In the genomic region with DNA sequence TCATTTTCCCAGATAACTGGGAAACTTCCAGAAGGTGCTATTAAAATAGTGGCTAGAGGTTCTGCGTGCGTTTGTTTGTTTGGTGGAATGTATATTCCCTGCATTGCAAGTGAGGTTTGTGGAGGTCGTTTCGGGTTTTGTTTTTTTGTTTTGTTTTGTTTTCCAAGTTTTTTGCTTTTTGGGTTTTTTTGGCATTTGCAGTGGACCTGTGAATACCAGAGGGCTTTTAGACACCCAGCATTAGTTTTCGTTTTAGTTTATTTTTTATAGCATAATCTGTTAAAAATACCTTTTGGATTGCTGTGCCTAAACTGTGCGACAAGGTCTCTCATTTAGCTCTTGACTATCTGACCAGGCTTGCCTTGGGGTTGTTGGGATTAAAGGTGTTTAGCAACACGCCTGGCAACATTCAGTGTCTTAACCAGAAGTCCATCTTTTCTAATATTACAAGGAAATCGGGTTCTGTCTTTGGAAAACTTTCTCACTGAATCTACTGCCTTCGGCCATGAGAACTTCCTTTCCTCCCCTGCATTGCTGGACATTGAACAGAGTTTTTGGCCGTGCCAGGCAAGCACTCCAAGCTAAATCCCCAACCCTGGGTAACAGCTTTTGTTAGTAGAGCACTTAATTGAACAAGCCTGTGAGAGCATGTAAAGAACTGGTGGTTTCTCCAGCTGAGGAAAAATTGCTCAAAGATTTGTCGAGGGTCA, we compare ENCODE assay signal across 8 mouse cellular contexts. TPM values are rescaled to one million over a fixed set of nuclear protein-coding genes. Genes with fewer than 3 reads are reported as not detected.
A peak's percentile ranks its signal among the peaks of the same experiment; 100 is the strongest.
DNase-seq lines count a peak whose midpoint lies in the region; ATAC-seq and TF ChIP-seq lines count a peak whose summit lies in the region.

No protein-coding gene starts in this region.

- H3K4me2 ChIP-seq in kidney, postnatal 0 days (ENCODE audit: low read length) = peak overlapping the region; percentile 66
- peak overlapping the region; percentile 69 for H3K4me2 ChIP-seq in embryonic facial prominence, embryonic 11.5 days (ENCODE audit: low read depth, low read length)
- peak overlapping the region; percentile 61 for H3K4me2 ChIP-seq in intestine, embryonic 15.5 days (replicated peaks)
- peak overlapping the region; percentile 83 for H3K4me2 ChIP-seq in midbrain, postnatal 0 days (ENCODE audit: low read depth, low read length, poor library complexity, severe bottlenecking)

- TF ChIP-seq CTCF in kidney, postnatal 0 days (IDR thresholded peaks at IDR 0.05; ENCODE audit: low read depth) = no peak
- no peak for TF ChIP-seq CTCF in midbrain, postnatal 0 days (IDR thresholded peaks at IDR 0.05)

- H3K4me1 ChIP-seq in kidney, postnatal 0 days (replicated peaks; ENCODE audit: insufficient read depth, low read length) = peaks cover 12% of the 10 kb centered on the region
- H3K4me1 ChIP-seq in embryonic facial prominence, embryonic 11.5 days (ENCODE audit: control insufficient read depth, insufficient read depth, low read length) = peaks cover 2% of the 10 kb centered on the region; the same call in 1 of the 2 replicates
- H3K4me1 ChIP-seq in intestine, embryonic 15.5 days (replicated peaks) = no peaks in the 10 kb centered on the region
- peaks cover 5% of the 10 kb centered on the region; the same call in 1 of the 2 replicates for H3K4me1 ChIP-seq in midbrain, postnatal 0 days (ENCODE audit: insufficient read depth, low read length)

- WGBS in kidney, postnatal 0 days = 5% methylated on average over 11 of the region's 11 CpGs
- 9% methylated on average over 11 of the region's 11 CpGs for WGBS in embryonic facial prominence, embryonic 11.5 days
- 7% methylated on average over 11 of the region's 11 CpGs for WGBS in intestine, embryonic 15.5 days
- WGBS in midbrain, postnatal 0 days = 14% methylated on average over 11 of the region's 11 CpGs

- H3K9ac ChIP-seq in kidney, postnatal 0 days (ENCODE audit: low read depth, low read length) = peak overlapping the region; percentile 89
- H3K9ac ChIP-seq in embryonic facial prominence, embryonic 11.5 days (replicated peaks; ENCODE audit: low read length) = peak overlapping the region; percentile 96
- H3K9ac ChIP-seq in intestine, embryonic 15.5 days = peak overlapping the region; percentile 92
- H3K9ac ChIP-seq in midbrain, postnatal 0 days (replicated peaks; ENCODE audit: low read length, poor library complexity, severe bottlenecking) = peak overlapping the region; percentile 98

- H3K27me3 ChIP-seq in kidney, postnatal 0 days (ENCODE audit: insufficient read depth, low read length) = no peaks in the 10 kb centered on the region
- H3K27me3 ChIP-seq in embryonic facial prominence, embryonic 11.5 days (ENCODE audit: control insufficient read depth, insufficient read depth, low read length) = no peaks in the 10 kb centered on the region
- no peaks in the 10 kb centered on the region for H3K27me3 ChIP-seq in intestine, embryonic 15.5 days (replicated peaks)
- no peaks in the 10 kb centered on the region for H3K27me3 ChIP-seq in midbrain, postnatal 0 days (ENCODE audit: insufficient read depth, low read length)

- no peak for DNase-seq in kidney, postnatal 0 days (ENCODE audit: low spot score)
- no peak for DNase-seq in kidney, adult 11 months
- no peak for DNase-seq in embryonic facial prominence, embryonic 11.5 days (ENCODE audit: low spot score)
- DNase-seq in midbrain, postnatal 0 days (ENCODE audit: low spot score) = no peak
- DNase-seq in ovary, adult 18-20 months (ENCODE audit: low spot score) = no peak
- DNase-seq in left cerebral cortex, postnatal 4 days = no peak
- DNase-seq in natural killer cell, adult 2 months (ENCODE audit: low spot score in 2 of 2) = no peak

- intact Hi-C loops in left cerebral cortex, postnatal 4 days (cut with DNase I) = no loop called here

- H3K27ac ChIP-seq in kidney, postnatal 0 days = no peak overlapping the region
- no peak overlapping the region for H3K27ac ChIP-seq in embryonic facial prominence, embryonic 11.5 days (replicated peaks; ENCODE audit: low read depth, low read length)
- peak overlapping the region; percentile 94; the same call in 1 of the 2 replicates for H3K27ac ChIP-seq in intestine, embryonic 15.5 days
- H3K27ac ChIP-seq in midbrain, postnatal 0 days (ENCODE audit: low read depth, low read length) = no peak overlapping the region

- no peaks in the 10 kb centered on the region for H3K9me3 ChIP-seq in kidney, postnatal 0 days (replicated peaks; ENCODE audit: low read length)
- no peaks in the 10 kb centered on the region for H3K9me3 ChIP-seq in embryonic facial prominence, embryonic 11.5 days (replicated peaks; ENCODE audit: control insufficient read depth, low read length)
- H3K9me3 ChIP-seq in intestine, embryonic 15.5 days = no peaks in the 10 kb centered on the region
- no peaks in the 10 kb centered on the region for H3K9me3 ChIP-seq in midbrain, postnatal 0 days (ENCODE audit: low read length)

- peak overlapping the region; percentile 81 for H3K4me3 ChIP-seq in kidney, postnatal 0 days (replicated peaks; ENCODE audit: low read depth, low read length)
- H3K4me3 ChIP-seq in embryonic facial prominence, embryonic 11.5 days (ENCODE audit: low read depth, low read length) = peak overlapping the region; percentile 88
- peak overlapping the region; percentile 81 for H3K4me3 ChIP-seq in intestine, embryonic 15.5 days (replicated peaks)
- H3K4me3 ChIP-seq in midbrain, postnatal 0 days (ENCODE audit: low read depth, low read length) = peak overlapping the region; percentile 91

- no peaks in the 10 kb centered on the region for H3K36me3 ChIP-seq in kidney, postnatal 0 days (ENCODE audit: insufficient read depth, low read length)
- no peaks in the 10 kb centered on the region for H3K36me3 ChIP-seq in embryonic facial prominence, embryonic 11.5 days (replicated peaks; ENCODE audit: control insufficient read depth, insufficient read depth, low read depth, low read length)
- no peaks in the 10 kb centered on the region for H3K36me3 ChIP-seq in intestine, embryonic 15.5 days
- no peaks in the 10 kb centered on the region for H3K36me3 ChIP-seq in midbrain, postnatal 0 days (ENCODE audit: insufficient read depth, low read length)

- ATAC-seq in kidney, postnatal 0 days (replicated peaks; ENCODE audit: low FRiP score, low read depth) = no peak
- no peak for ATAC-seq in embryonic facial prominence, embryonic 11.5 days (replicated peaks; ENCODE audit: insufficient number of reproducible peaks, low FRiP score, low TSS enrichment, low read depth)
- no peak for ATAC-seq in intestine, embryonic 15.5 days
- no peak for ATAC-seq in midbrain, postnatal 0 days (ENCODE audit: low FRiP score)

RNA-seq across cellular contexts. Expression of a gene that starts 1.5 kb away (rescaled TPM):
- polyA plus RNA-seq in kidney, postnatal 0 days (2015; fragmentation: Nextera tagmentation; extraction: Ambion mirVana) = 96.1 and 102 TPM in 2 replicates
- polyA plus RNA-seq in embryonic facial prominence, embryonic 11.5 days (2014; fragmentation: Nextera tagmentation; extraction: Ambion mirVana) = 121 and 130 TPM in 2 replicates
- polyA plus RNA-seq in intestine, embryonic 15.5 days (2015; fragmentation: Nextera tagmentation; extraction: Ambion mirVana) = 122 and 124 TPM in 2 replicates
- total RNA-seq in midbrain, postnatal 0 days (2014; rRNA removed) = 161 and 169 TPM in 2 replicates
- 65.8 and 68.2 TPM in 2 replicates for polyA plus RNA-seq in midbrain, postnatal 0 days (2015; fragmentation: Nextera tagmentation; extraction: Ambion mirVana)
- 100 to 1,000 TPM; 206 to 211 TPM for total RNA-seq in left cerebral cortex, postnatal 4 days (2021)

RNA-seq across cellular contexts. Expression of a gene that starts 25.2 kb away (rescaled TPM):
- polyA plus RNA-seq in kidney, postnatal 0 days (2015; fragmentation: Nextera tagmentation; extraction: Ambion mirVana) = 34.4 and 35.8 TPM in 2 replicates
- 14.0 and 14.4 TPM in 2 replicates for polyA plus RNA-seq in embryonic facial prominence, embryonic 11.5 days (2014; fragmentation: Nextera tagmentation; extraction: Ambion mirVana)
- 28.2 and 31.8 TPM in 2 replicates for polyA plus RNA-seq in intestine, embryonic 15.5 days (2015; fragmentation: Nextera tagmentation; extraction: Ambion mirVana)
- 18.1 and 20.4 TPM in 2 replicates for total RNA-seq in midbrain, postnatal 0 days (2014; rRNA removed)
- polyA plus RNA-seq in midbrain, postnatal 0 days (2015; fragmentation: Nextera tagmentation; extraction: Ambion mirVana) = 5.1 and 6.3 TPM in 2 replicates
- total RNA-seq in left cerebral cortex, postnatal 4 days (2021) = 10 to 100 TPM in 1 of 2 experiments, 1 to 10 TPM in 1; 8.5 to 11.4 TPM

RNA-seq across cellular contexts. Expression of a gene that starts 47.1 kb away (rescaled TPM):
- polyA plus RNA-seq in kidney, postnatal 0 days (2015; fragmentation: Nextera tagmentation; extraction: Ambion mirVana) = 252 and 256 TPM in 2 replicates
- polyA plus RNA-seq in embryonic facial prominence, embryonic 11.5 days (2014; fragmentation: Nextera tagmentation; extraction: Ambion mirVana) = 57.9 and 75.1 TPM in 2 replicates
- polyA plus RNA-seq in intestine, embryonic 15.5 days (2015; fragmentation: Nextera tagmentation; extraction: Ambion mirVana) = 263 and 305 TPM in 2 replicates
- 0.99 and 1.7 TPM in 2 replicates for total RNA-seq in midbrain, postnatal 0 days (2014; rRNA removed)
- polyA plus RNA-seq in midbrain, postnatal 0 days (2015; fragmentation: Nextera tagmentation; extraction: Ambion mirVana) = 1.8 and 2.1 TPM in 2 replicates
- total RNA-seq in left cerebral cortex, postnatal 4 days (2021) = under 1 TPM; 0.26 to 0.64 TPM

Comparison
In these comparisons a context has a peak if more than half of its experiments do, and no peak if none do; other contexts are left out.
1. RNA of a gene that starts 47.1 kb away (polyA plus RNA-seq): 263 to 305 TPM in intestine, embryonic 15.5 days, 252 to 256 TPM in kidney, postnatal 0 days and 57.9 to 75.1 TPM in embryonic facial prominence, embryonic 11.5 days; 1.8 to 2.1 TPM in midbrain, postnatal 0 days; every median in the first group is over 10 times any median in the second.
2. Peak in every context shown above with its lines, with median percentiles within 50 percentile points of each other: H3K4me2 ChIP-seq, H3K4me3 ChIP-seq and H3K9ac ChIP-seq.